Mouse (Mus musculus): Measurements from ENCODE around the gene Dennd6b. TPM values are rescaled to one million over a fixed set of nuclear protein-coding genes. Genes with fewer than 3 reads are reported as not detected.

Dennd6b gene
- polyA plus RNA-seq, 1 experiment from 2014 or later: 12.4 TPM

DNA sequence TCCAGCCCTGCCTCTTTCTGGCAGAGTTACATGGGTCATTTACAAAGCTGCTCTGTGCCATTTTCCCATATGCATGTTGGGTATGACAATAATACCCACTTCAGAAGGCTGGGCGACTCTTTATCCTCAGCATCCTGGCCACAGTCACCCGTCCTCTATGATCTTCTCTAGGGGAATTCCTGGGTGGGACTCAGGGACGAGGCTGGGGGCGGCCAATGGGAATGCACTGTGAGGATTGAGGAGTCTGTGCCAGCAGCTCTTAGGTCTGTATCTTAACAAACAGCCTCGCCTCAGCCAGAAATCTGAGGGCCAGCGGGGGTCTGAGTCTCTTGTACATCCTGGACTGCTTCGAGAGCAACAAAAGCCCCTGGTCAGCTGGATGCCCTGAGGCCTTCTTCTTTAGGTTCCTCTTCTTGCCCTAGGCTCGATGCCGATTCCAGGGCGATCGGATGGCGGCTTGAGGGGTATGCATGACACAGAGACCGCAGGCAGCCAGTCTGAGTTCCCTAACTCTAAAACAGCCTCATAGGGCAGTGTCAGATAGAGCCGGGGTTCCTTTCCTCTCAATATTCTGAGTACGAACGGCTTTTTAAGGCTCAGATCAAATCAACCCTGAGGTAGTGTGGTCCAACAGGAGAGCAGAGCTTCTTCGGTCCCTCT is 23.9 kb downstream of the Dennd6b start:
- no peak for ATAC-seq (ENCODE audit: insufficient number of reproducible peaks, low FRiP score, low TSS enrichment, low read depth)
- Histone ChIP-seq H3K4me1 (peaks cover 81% of the 10 kb centered on the region), H3K27me3 (no peaks in the 10 kb centered on the region), H3K4me3 (peak overlapping the region; percentile 53), H3K9me3 (no peaks in the 10 kb centered on the region), H3K4me2 (peak overlapping the region; percentile 98), H3K9ac (peak overlapping the region; percentile 54; the same call in 1 of the 2 replicates), H3K27ac (peak overlapping the region; percentile 72), H3K36me3 (peaks cover 11% of the 10 kb centered on the region)
- WGBS: 39% methylated on average over 17 of the region's 17 CpGs

DNA sequence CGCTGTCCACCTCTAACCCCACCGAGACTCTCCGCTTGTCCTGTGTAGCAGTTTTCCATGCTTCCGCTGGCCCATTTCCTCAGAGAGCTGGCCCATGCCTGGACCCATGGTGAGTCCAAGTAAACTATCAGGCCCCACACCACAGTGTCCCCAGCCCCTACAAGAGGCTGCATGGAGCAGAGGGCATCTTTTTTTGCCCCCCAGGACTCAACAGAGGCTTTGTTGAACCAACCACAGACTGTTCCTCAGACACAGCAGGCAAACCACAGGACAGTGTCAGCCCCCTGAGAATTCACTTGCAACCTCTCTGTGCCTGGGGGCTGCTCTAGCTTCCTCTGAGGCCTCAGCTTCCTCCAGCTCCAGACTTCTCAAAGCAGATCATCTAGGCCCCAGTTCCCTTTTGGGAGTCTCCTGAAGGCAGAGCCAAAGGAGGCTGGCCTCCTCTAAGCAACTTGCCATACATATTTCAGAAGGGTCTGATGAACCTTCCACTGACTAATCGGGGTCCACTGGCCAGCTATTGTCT is 24.7 kb downstream of the Dennd6b start:
- Histone ChIP-seq H3K4me1 (peaks cover 73% of the 10 kb centered on the region), H3K9me3 (no peaks in the 10 kb centered on the region), H3K27me3 (no peaks in the 10 kb centered on the region), H3K9ac (no peak overlapping the region), H3K4me3 (no peak overlapping the region), H3K4me2 (no peak overlapping the region), H3K36me3 (peaks cover 19% of the 10 kb centered on the region), H3K27ac (no peak overlapping the region)
- ATAC-seq (ENCODE audit: insufficient number of reproducible peaks, low FRiP score, low TSS enrichment, low read depth): no peak
- 90% methylated on average over 5 of the region's 5 CpGs for WGBS

DNA sequence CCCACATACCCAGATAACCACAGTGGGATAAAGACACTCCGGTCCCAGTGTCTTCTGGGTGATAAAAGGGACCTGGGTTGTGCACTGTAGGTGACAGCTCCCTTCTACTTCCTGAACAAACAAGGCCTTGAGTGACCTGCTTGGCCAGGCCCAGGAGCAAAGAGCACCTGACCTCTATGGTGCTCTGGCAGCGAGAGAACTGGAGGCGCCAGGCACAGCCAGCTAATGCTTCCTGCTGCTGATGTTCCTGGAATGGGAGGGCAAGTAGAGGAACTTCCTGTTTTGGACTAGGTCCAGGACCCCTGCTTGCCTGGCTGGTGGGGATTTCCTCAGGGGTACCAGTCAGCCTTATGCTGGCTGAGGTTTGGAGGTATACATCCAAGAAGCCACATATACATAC is 26.2 kb downstream of the Dennd6b start:
- no peak for ATAC-seq (ENCODE audit: insufficient number of reproducible peaks, low FRiP score, low TSS enrichment, low read depth)
- no peak overlapping the region for H3K4me3 ChIP-seq
- peaks cover 34% of the 10 kb centered on the region for H3K36me3 ChIP-seq
- no peak overlapping the region for H3K9ac ChIP-seq
- WGBS: 41% methylated on average over 3 of the region's 3 CpGs
- H3K27me3 ChIP-seq: no peaks in the 10 kb centered on the region
- H3K4me1 ChIP-seq: peaks cover 58% of the 10 kb centered on the region
- H3K27ac ChIP-seq: peak overlapping the region; percentile 87
- H3K9me3 ChIP-seq: no peaks in the 10 kb centered on the region
- peak overlapping the region; percentile 40 for H3K4me2 ChIP-seq

DNA sequence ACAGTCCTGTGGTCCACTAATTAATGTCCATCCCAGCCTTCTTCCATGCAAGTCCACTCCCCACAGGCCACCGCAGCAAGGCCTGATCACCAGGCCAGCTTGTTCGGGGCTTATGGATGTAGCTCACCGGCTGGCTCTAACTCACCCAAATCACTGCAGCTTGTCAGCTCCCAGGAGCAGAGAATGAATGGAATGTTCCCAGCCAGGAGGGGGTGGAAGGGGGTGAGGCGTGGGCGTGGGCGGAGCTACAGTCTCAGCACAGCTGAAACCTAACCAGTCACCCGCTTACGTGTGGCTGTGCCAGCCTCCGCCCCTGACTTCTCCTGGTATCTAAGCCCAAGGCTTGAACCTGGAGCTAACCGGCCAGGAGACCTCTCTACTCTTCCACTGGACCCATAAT is 26.9 kb downstream of the Dennd6b start:
- ATAC-seq (ENCODE audit: insufficient number of reproducible peaks, low FRiP score, low TSS enrichment, low read depth): peak; percentile 80
- no peak overlapping the region for H3K9ac ChIP-seq
- peak overlapping the region; percentile 17 for H3K4me3 ChIP-seq
- no peaks in the 10 kb centered on the region for H3K9me3 ChIP-seq
- H3K4me2 ChIP-seq: peak overlapping the region; percentile 40
- H3K36me3 ChIP-seq: peaks cover 41% of the 10 kb centered on the region
- H3K4me1 ChIP-seq: peaks cover 52% of the 10 kb centered on the region
- 6% methylated on average over 10 of the region's 10 CpGs for WGBS
- H3K27ac ChIP-seq: peak overlapping the region; percentile 87
- no peaks in the 10 kb centered on the region for H3K27me3 ChIP-seq

DNA sequence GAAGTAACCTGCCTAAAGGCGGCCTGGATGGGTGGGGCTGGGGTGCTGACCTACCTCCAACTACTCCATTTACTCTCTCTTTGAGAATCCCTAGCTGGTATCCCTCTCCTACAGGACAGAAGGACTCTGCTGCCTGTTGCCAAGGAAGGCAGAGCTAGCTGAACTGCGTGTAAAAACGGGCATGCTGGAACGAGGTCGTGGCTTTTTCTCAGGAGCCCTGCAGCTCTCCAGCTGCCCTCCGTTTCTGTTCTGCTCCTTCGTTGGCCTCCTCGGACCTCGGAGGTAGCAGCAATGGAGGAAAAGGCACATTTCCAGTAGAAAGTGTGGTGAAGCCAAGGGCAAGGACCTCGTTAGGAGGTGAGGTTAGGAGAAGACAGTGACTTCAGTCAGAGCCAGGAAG is 27.4 kb downstream of the Dennd6b start:
- no peak for ATAC-seq (ENCODE audit: insufficient number of reproducible peaks, low FRiP score, low TSS enrichment, low read depth)
- Histone ChIP-seq H3K36me3 (peaks cover 46% of the 10 kb centered on the region), H3K4me3 (peak overlapping the region; percentile 17), H3K27ac (peak overlapping the region; percentile 87), H3K4me1 (peaks cover 47% of the 10 kb centered on the region), H3K4me2 (peak overlapping the region; percentile 40), H3K27me3 (no peaks in the 10 kb centered on the region), H3K9ac (no peak overlapping the region), H3K9me3 (no peaks in the 10 kb centered on the region)
- WGBS: 29% methylated on average over 10 of the region's 10 CpGs

DNA sequence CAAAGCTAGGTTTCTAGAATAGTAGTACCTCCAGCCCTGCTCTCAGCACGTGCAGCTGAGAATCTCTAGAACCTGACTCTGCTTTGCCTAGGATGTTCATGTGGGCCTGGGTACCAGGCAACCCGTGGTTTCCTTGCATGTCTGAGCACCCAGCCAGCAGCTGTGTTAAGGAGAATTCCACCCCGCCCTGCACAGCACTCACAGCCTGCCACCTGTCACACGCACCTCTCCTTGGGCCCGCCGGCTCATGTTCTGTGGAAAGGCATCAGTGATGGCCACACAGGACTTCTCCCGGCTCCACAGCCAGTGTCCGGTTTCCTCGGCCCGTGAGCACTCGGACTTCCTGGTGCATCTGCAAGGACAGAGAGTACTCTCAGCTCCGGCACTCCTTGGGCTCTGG is 30.8 kb downstream of the Dennd6b start:
- Histone ChIP-seq H3K4me3 (no peak overlapping the region), H3K27me3 (no peaks in the 10 kb centered on the region), H3K9ac (no peak overlapping the region), H3K36me3 (peaks cover 80% of the 10 kb centered on the region), H3K27ac (no peak overlapping the region), H3K4me1 (peaks cover 18% of the 10 kb centered on the region), H3K9me3 (no peaks in the 10 kb centered on the region), H3K4me2 (no peak overlapping the region)
- ATAC-seq (ENCODE audit: insufficient number of reproducible peaks, low FRiP score, low TSS enrichment, low read depth): no peak
- 90% methylated on average over 12 of the region's 12 CpGs for WGBS

DNA sequence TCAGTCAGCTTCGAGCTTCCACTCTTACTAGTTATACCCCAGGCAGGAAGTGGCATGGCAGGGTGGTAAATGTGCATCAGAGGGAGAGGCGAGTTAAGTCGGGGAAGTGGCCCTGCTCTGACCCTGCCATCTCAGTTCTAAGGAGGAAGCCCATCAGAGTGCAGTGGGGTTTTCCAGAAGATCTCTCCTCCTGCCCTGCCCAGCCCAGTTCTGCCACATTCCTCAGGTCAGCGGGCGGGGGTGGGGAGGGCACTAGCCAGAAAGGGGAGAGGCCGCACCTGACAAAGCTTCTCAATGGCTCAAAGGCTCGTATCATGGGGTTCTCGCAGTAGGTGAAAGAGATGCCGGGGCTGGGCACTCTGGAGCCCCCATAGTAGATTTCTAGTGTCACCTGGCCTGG is 34.9 kb downstream of the Dennd6b start:
- no peak for ATAC-seq (ENCODE audit: insufficient number of reproducible peaks, low FRiP score, low TSS enrichment, low read depth)
- 67% methylated on average over 8 of the region's 9 CpGs for WGBS
- no peak overlapping the region for H3K4me3 ChIP-seq
- no peaks in the 10 kb centered on the region for H3K4me1 ChIP-seq
- no peak overlapping the region for H3K4me2 ChIP-seq
- H3K27me3 ChIP-seq: no peaks in the 10 kb centered on the region
- peaks cover 100% of the 10 kb centered on the region for H3K36me3 ChIP-seq
- H3K27ac ChIP-seq: no peak overlapping the region
- no peak overlapping the region for H3K9ac ChIP-seq
- no peaks in the 10 kb centered on the region for H3K9me3 ChIP-seq

DNA sequence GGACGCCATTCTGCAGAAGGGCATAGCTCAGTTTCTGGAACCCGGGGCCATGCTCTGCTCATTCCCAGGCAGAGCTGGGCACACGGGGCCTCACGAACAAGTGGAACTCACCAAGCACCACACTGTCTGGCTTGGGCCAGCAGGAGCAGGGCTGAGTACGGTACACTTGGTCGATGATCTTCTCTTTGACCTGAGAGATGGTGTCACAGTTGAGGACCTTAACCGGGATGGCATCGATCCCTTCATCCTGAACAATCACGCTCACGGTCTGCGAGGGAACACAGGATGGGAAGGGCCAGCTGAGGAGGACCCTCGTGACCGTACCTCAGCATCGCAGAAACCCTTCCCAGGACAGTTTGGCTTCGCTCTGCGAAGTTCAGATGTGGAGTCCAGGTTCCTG is 37.8 kb downstream of the Dennd6b start:
- peaks cover 100% of the 10 kb centered on the region for H3K36me3 ChIP-seq
- H3K27me3 ChIP-seq: no peaks in the 10 kb centered on the region
- H3K9ac ChIP-seq: no peak overlapping the region
- H3K4me3 ChIP-seq: no peak overlapping the region
- H3K4me2 ChIP-seq: no peak overlapping the region
- no peak for ATAC-seq (ENCODE audit: insufficient number of reproducible peaks, low FRiP score, low TSS enrichment, low read depth)
- no peaks in the 10 kb centered on the region for H3K9me3 ChIP-seq
- 90% methylated on average over 16 of the region's 16 CpGs for WGBS
- no peak overlapping the region for H3K27ac ChIP-seq
- no peaks in the 10 kb centered on the region for H3K4me1 ChIP-seq

DNA sequence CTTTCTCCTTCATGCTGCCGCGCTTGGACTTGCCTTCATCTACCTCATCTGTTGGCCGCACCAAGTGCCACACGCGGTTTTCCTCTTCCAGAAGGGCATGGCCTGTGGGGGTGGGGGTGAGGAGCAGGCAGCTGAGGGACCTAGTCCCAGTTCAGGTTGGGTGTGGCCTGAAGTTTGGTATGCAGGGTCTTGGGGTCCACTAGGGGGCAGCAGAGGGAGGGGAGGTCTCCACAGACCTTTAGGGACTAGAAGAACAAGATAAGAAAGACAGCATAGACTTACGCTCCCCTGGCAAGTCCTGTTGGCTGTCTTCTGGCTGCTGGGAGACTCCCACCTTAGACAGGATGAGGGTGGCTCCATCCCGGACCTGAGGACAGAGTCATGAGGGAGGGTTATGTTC is 38.3 kb downstream of the Dennd6b start:
- no peaks in the 10 kb centered on the region for H3K27me3 ChIP-seq
- 55% methylated on average over 7 of the region's 7 CpGs for WGBS
- no peak overlapping the region for H3K4me3 ChIP-seq
- ATAC-seq (ENCODE audit: insufficient number of reproducible peaks, low FRiP score, low TSS enrichment, low read depth): no peak
- H3K36me3 ChIP-seq: peaks cover 97% of the 10 kb centered on the region
- no peak overlapping the region for H3K9ac ChIP-seq
- H3K4me2 ChIP-seq: no peak overlapping the region
- no peaks in the 10 kb centered on the region for H3K9me3 ChIP-seq
- H3K4me1 ChIP-seq: no peaks in the 10 kb centered on the region
- no peak overlapping the region for H3K27ac ChIP-seq

DNA sequence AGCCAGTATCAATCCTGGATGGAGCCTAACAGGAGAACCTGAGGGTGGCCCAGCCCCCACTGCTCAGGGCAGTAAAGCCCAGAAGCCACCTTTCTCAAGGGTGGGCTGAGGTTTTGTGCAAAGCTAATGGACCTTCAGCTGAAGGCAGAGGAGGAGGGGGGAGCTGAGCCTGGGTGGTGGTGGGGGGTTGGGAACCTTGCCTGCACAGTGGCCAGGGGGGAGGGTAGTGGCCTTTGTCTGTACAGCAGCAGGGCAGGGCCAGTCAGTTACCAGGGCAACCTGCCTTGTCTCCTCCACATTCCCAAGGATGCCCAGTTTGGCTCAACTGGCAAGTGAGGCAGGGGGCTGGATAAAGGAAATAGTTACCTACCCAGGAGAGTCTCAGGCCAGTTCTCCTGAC is 44.0 kb downstream of the Dennd6b start:
- H3K4me1 ChIP-seq: peaks cover 14% of the 10 kb centered on the region
- H3K36me3 ChIP-seq: peaks cover 41% of the 10 kb centered on the region
- H3K27ac ChIP-seq: no peak overlapping the region
- H3K4me2 ChIP-seq: no peak overlapping the region
- H3K9ac ChIP-seq: no peak overlapping the region
- H3K27me3 ChIP-seq: peaks cover 20% of the 10 kb centered on the region
- H3K9me3 ChIP-seq: no peaks in the 10 kb centered on the region
- ATAC-seq (ENCODE audit: insufficient number of reproducible peaks, low FRiP score, low TSS enrichment, low read depth): no peak
- H3K4me3 ChIP-seq: no peak overlapping the region

DNA sequence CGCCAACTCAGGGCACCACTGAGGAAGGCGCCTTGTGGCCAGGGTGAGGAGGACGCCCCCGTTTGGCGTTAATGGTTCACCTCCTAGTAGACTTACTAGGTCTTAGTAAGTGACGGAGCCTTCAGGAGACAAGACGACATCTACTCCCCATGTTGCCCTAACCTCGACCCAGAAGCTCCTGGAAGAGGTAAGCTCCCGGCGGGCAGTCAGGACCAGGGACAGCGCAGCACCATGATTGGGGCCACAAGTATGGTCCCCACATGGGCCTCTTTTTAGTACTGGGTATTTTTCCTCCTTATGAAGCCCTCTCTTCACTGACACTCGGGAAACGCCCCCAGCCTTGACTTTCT is 46.3 kb downstream of the Dennd6b start:
- ATAC-seq (ENCODE audit: insufficient number of reproducible peaks, low FRiP score, low TSS enrichment, low read depth): no peak
- WGBS: 4% methylated on average over 13 of the region's 13 CpGs
- Histone ChIP-seq H3K9me3 (no peaks in the 10 kb centered on the region), H3K27me3 (peaks cover 36% of the 10 kb centered on the region), H3K9ac (no peak overlapping the region), H3K4me2 (peak overlapping the region; percentile 97), H3K4me3 (peak overlapping the region; percentile 66), H3K4me1 (peaks cover 28% of the 10 kb centered on the region), H3K36me3 (peaks cover 18% of the 10 kb centered on the region), H3K27ac (no peak overlapping the region)

DNA sequence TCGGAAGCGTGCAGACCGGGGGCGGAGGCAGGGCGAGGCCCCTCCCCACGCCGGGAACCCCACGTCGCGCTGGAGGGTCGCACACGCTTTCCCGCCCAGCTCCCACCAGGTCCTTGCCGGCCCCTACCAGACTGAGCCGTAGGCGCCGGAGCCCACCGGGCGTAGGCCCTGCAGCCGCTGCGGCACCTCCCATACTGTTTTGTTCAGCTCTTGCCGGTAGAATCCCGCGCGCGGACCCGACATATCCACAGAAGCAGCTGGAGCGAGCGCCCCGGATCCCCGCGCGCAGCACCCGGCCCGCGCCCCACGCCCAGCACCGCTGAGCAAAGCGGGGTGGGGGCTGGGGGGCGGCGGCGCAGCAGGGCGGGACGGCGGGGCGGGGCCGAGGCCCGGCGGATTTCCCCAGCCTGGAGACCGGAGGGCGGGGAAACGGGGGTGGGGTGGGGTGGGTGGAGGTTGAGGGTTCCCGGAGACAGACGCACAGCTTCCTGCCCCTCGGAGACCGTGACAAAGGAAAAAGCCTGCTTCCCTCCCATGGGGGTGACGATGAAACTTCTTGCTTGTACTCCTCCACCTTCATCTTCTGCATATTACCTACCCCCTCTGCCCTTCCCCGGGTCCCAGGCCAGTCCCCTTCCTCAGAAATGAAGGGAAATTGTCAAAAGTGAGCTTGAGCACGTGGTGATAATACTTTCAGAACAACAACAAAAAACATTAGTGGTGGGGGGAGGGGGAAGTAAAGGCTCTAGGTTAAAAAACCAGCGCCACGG is 46.8 kb downstream of the Dennd6b start, which contains the start of gene Mapk11:
Gene Mapk11, minus strand, starts transcription at position 358 of the 770 bp plus-strand sequence.
- Histone ChIP-seq H3K27me3 (peaks cover 39% of the 10 kb centered on the region), H3K4me2 (peak within 1 kb of the TSS; percentile 97)
- under 1% methylated on average over 51 of the region's 61 CpGs for WGBS

More for the DNA sequence above, 46.8 kb downstream of the Dennd6b start, which contains the start of gene Mapk11:
- Histone ChIP-seq H3K9me3 (no peaks in the 10 kb centered on the region), H3K36me3 (peaks cover 12% of the 10 kb centered on the region), H3K4me3 (peak within 1 kb of the TSS; percentile 66), H3K4me1 (peaks cover 28% of the 10 kb centered on the region), H3K9ac (peak within 1 kb of the TSS; percentile 41), H3K27ac (0 out of 2 replicates have a peak within 1 kb of the TSS, but pooled peaks have one; percentile 18)
- peak; percentile 52 for ATAC-seq (ENCODE audit: insufficient number of reproducible peaks, low FRiP score, low TSS enrichment, low read depth)

Data from limb, embryonic 15.5 days (tissue).